Mouse (Mus musculus): Measurements from ENCODE around the gene Birc2.

The Birc2 gene

GRCm38 (mm10) chr9:7785396-7785795 lies 51.5 kb downstream of the Birc2 start:
- no peak for DNase-seq (ENCODE audit: low spot score in 2 of 2)

GRCm38 (mm10) chr9:7784615-7785012 lies 52.2 kb downstream of the Birc2 start:
- DNase-seq (ENCODE audit: low spot score in 2 of 2) = no peak

GRCm38 (mm10) chr9:7783823-7784614 lies 52.8 kb downstream of the Birc2 start:
- no peak for DNase-seq (ENCODE audit: low spot score in 2 of 2)

- DNase-seq (ENCODE audit: low spot score in 2 of 2) = no peak
These were observed 56.4 kb downstream of the Birc2 start for GRCm38 (mm10) chr9:7780250-7781150.

GRCm38 (mm10) chr9:7779786-7780185 lies 57.1 kb downstream of the Birc2 start:
- DNase-seq (ENCODE audit: low spot score in 2 of 2) = no peak

GRCm38 (mm10) chr9:7778771-7779170 lies 58.1 kb downstream of the Birc2 start:
- no peak for DNase-seq (ENCODE audit: low spot score in 2 of 2)

GRCm38 (mm10) chr9:7777652-7778051 lies 59.2 kb downstream of the Birc2 start:
- DNase-seq (ENCODE audit: low spot score in 2 of 2) = no peak

- DNase-seq (ENCODE audit: low spot score in 2 of 2) = no peak
These were observed 59.9 kb downstream of the Birc2 start for GRCm38 (mm10) chr9:7776940-7777339.

- DNase-seq (ENCODE audit: low spot score in 2 of 2) = no peak
These were observed 60.9 kb downstream of the Birc2 start for GRCm38 (mm10) chr9:7775986-7776385.

- no peak for DNase-seq (ENCODE audit: low spot score in 2 of 2)
These were observed 61.9 kb downstream of the Birc2 start for GRCm38 (mm10) chr9:7775011-7775410.

GRCm38 (mm10) chr9:7774538-7774937 lies 62.3 kb downstream of the Birc2 start:
- DNase-seq (ENCODE audit: low spot score in 2 of 2) = no peak

- no peak for DNase-seq (ENCODE audit: low spot score in 2 of 2)
These were observed 63.2 kb downstream of the Birc2 start for GRCm38 (mm10) chr9:7773686-7774085.

- no peak for DNase-seq (ENCODE audit: low spot score in 2 of 2)
These were observed 64.0 kb downstream of the Birc2 start for GRCm38 (mm10) chr9:7772773-7773454.

- DNase-seq (ENCODE audit: low spot score in 2 of 2) = no peak
These were observed 64.5 kb downstream of the Birc2 start for GRCm38 (mm10) chr9:7772361-7772760.

GRCm38 (mm10) chr9:7769491-7769890 lies 67.4 kb downstream of the Birc2 start:
- DNase-seq (ENCODE audit: low spot score in 2 of 2) = no peak

- no peak for DNase-seq (ENCODE audit: low spot score in 2 of 2)
These were observed 67.8 kb downstream of the Birc2 start for GRCm38 (mm10) chr9:7769081-7769480.

Measured in cerebellum, postnatal 4 days (tissue).